Mouse (Mus musculus): Measurements from ENCODE around the gene 4930435E12Rik. TPM values are rescaled to one million over a fixed set of nuclear protein-coding genes. Genes with fewer than 3 reads are reported as not detected.
"Not testable (repeated sequence)": the region's sequence is repeated elsewhere in the genome, so short reads cannot be mapped to it uniquely, and the experiment has no call there.

Gene 4930435E12Rik
- polyA plus RNA-seq (2012; rRNA removed): not detected in 2 replicates

DNA sequence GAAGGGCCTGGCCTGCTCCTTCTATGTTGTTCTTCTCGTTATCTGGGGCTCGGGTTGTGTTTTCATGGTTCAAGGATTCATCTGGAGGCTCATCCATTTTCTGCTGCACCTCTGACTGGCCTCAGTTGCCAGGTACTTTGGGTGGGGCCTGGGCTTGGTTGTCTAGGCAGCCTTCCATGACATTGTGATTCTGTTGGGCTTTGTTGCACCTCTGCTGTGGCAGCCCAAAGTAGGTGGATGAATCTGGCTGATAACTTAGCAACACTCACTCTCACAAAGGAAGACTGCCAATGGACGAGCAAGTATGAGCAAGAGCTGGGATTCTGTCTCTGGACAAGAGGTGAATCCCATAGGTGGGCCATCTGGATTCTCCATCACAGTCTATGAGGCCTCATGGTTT lies at the start of gene 4930435E12Rik:
Gene 4930435E12Rik, minus strand, starts transcription at position 101 of the 400 bp plus-strand sequence.
- Histone ChIP-seq H3K4me1 (ENCODE audit: control insufficient read depth, insufficient read depth, low read length) (no peaks in the 10 kb centered on the region), H3K4me3 (replicated peaks; ENCODE audit: extremely low read depth, low read depth, low read length) (no peak within 1 kb of the TSS)
- no peak for DNase-seq
- TF ChIP-seq CTCF (IDR thresholded peaks at IDR 0.05; ENCODE audit: insufficient read depth, low read length) (no peak), POLR2A (IDR thresholded peaks at IDR 0.05; ENCODE audit: borderline replicate concordance, extremely low read depth, low read depth, low read length) (no peak)
- 79% methylated on average over 3 of the region's 3 CpGs for WGBS

DNA sequence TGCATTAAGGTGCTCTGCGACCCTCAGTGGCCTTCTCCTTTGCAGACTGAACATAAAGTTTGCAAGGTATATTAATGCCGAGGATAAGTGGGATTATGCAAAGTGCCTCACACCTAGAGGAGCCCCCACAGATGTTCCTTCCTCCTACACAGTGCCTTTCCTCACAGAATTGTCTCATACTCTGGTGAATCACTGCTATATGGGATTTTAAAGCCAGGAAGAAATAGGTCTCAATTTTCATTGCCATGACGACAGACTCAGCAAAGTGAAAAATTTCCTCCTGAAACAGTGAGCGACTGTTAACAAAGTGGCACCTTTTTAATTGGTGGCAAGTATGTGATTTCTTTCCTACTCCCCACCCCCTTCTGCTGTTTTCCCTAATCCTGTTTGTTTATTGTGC lies 45.9 kb upstream of the 4930435E12Rik start:
- no peak overlapping the region for H3K4me3 ChIP-seq (replicated peaks; ENCODE audit: extremely low read depth, low read depth, low read length)
- TF ChIP-seq CTCF (IDR thresholded peaks at IDR 0.05; ENCODE audit: insufficient read depth, low read length) (no peak), POLR2A (IDR thresholded peaks at IDR 0.05; ENCODE audit: borderline replicate concordance, extremely low read depth, low read depth, low read length) (no peak)
- WGBS: 29% methylated on average over 4 of the region's 4 CpGs
- DNase-seq: no peak
- H3K4me1 ChIP-seq (ENCODE audit: control insufficient read depth, insufficient read depth, low read length): no peaks in the 10 kb centered on the region

- 48% methylated on average over 4 of the region's 4 CpGs for WGBS
- Histone ChIP-seq H3K4me1 (ENCODE audit: control insufficient read depth, insufficient read depth, low read length) (no peaks in the 10 kb centered on the region), H3K4me3 (replicated peaks; ENCODE audit: extremely low read depth, low read depth, low read length) (no peak overlapping the region)
- DNase-seq: no peak
- no peak for TF ChIP-seq CTCF (IDR thresholded peaks at IDR 0.05; ENCODE audit: insufficient read depth, low read length)
- no peak for TF ChIP-seq POLR2A (IDR thresholded peaks at IDR 0.05; ENCODE audit: borderline replicate concordance, extremely low read depth, low read depth, low read length)
Measured at GRCm38 (mm10) chr16:38873231-38873630, 44.7 kb upstream of the 4930435E12Rik start.

GRCm38 (mm10) chr16:38864358-38864757 lies 35.8 kb upstream of the 4930435E12Rik start:
- Histone ChIP-seq H3K4me3 (replicated peaks; ENCODE audit: extremely low read depth, low read depth, low read length) (no peak overlapping the region), H3K4me1 (ENCODE audit: control insufficient read depth, insufficient read depth, low read length) (no peaks in the 10 kb centered on the region)
- WGBS: 54% methylated on average over 5 of the region's 5 CpGs
- no peak for TF ChIP-seq CTCF (IDR thresholded peaks at IDR 0.05; ENCODE audit: insufficient read depth, low read length)
- DNase-seq: no peak

DNA sequence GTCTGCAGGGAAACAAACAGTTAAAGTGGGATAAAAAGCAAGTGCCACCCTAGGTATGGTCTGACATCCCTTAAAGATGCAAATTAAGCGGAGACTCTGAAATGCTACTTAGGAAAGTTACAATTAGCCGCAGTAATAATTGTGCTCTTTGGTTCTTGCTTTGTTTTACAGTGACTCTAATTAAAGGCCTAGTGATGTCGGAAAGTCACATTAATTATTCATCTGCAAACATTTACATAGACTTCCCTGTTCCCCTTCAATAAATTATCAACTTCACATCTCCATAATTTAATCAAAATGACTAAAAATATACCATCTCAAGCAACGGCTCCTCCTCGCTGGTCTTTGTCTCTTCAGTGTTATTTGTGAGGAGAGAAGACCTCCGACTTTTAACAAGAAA lies 32.0 kb upstream of the 4930435E12Rik start:
- no peak for DNase-seq
- no peak for TF ChIP-seq POLR2A (IDR thresholded peaks at IDR 0.05; ENCODE audit: borderline replicate concordance, extremely low read depth, low read depth, low read length)
- TF ChIP-seq CTCF (IDR thresholded peaks at IDR 0.05; ENCODE audit: insufficient read depth, low read length): no peak
- Histone ChIP-seq H3K4me1 (ENCODE audit: control insufficient read depth, insufficient read depth, low read length) (no peaks in the 10 kb centered on the region), H3K4me3 (replicated peaks; ENCODE audit: extremely low read depth, low read depth, low read length) (no peak overlapping the region)
- WGBS: 86% methylated on average over 6 of the region's 6 CpGs

DNA sequence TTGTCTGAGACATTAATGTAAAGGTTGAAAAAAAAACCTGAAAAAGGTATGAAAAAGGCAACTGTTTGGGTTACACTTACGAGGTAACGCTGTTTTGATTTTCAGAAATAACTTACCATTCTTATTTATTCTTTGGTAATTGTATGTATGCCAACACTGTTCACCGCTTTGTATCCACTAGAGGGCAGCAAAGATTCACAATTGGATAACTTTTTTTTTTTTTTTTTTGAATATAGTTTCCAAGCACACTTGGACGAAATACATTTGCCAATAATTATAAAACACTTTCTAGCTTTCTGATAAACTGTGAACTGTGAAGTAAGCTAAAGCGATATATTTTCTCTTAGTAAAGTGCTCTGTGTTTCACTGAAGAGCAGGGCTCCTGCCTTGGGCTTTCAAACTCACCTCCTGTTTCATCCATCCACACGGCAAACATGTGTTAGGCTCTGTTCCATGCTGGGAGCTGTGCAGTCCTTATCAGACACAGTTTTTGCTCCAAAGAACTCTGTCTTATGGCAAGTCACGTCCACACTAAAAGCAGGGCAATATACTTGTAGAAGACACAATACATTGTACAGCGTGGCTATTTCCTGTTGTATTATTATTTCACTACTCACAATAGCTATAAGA lies 29.7 kb upstream of the 4930435E12Rik start:
- Histone ChIP-seq H3K4me3 (replicated peaks; ENCODE audit: extremely low read depth, low read depth, low read length) (no peak overlapping the region), H3K4me1 (ENCODE audit: control insufficient read depth, insufficient read depth, low read length) (no peaks in the 10 kb centered on the region)
- WGBS: 19% methylated on average over 8 of the region's 8 CpGs
- no peak for DNase-seq
- TF ChIP-seq CTCF (IDR thresholded peaks at IDR 0.05; ENCODE audit: insufficient read depth, low read length) (peak; percentile 8; the same call in 1 of the 2 replicates), POLR2A (IDR thresholded peaks at IDR 0.05; ENCODE audit: borderline replicate concordance, extremely low read depth, low read depth, low read length) (no peak)

GRCm38 (mm10) chr16:38812521-38812920 lies 16.0 kb downstream of the 4930435E12Rik start:
- peak; percentile 62 for DNase-seq
- 20% methylated on average over 8 of the region's 8 CpGs for WGBS
- peak; percentile 88 for TF ChIP-seq CTCF (IDR thresholded peaks at IDR 0.05; ENCODE audit: insufficient read depth, low read length)
- no peak for TF ChIP-seq POLR2A (IDR thresholded peaks at IDR 0.05; ENCODE audit: borderline replicate concordance, extremely low read depth, low read depth, low read length)
- no peak overlapping the region for H3K4me3 ChIP-seq (replicated peaks; ENCODE audit: extremely low read depth, low read depth, low read length)
- no peaks in the 10 kb centered on the region for H3K4me1 ChIP-seq (ENCODE audit: control insufficient read depth, insufficient read depth, low read length)

DNA sequence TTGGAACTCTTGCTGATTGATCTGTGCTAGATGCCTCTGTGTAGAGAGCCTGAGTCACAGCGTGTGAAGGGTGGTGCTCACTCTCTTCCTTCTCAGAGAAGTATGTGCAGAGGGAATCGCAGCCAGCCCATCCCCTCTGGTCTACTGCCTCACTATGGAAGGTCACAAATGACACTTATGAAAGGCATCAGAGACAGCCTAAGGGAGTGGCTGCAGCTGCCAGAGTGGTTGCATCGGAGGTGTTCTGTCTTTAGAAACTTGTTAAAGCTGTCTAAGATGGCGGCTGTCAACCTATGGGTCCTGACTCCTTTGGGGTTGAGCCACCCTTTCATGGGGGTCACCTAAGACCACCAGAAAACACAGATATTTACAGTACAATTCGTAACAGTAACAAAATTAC lies 18.4 kb downstream of the 4930435E12Rik start:
- 63% methylated on average over 5 of the region's 5 CpGs for WGBS
- no peak for DNase-seq
- Histone ChIP-seq H3K4me3 (replicated peaks; ENCODE audit: extremely low read depth, low read depth, low read length) (no peak overlapping the region), H3K4me1 (ENCODE audit: control insufficient read depth, insufficient read depth, low read length) (no peaks in the 10 kb centered on the region)
- TF ChIP-seq CTCF (IDR thresholded peaks at IDR 0.05; ENCODE audit: insufficient read depth, low read length) (no peak), POLR2A (IDR thresholded peaks at IDR 0.05; ENCODE audit: borderline replicate concordance, extremely low read depth, low read depth, low read length) (no peak)

GRCm38 (mm10) chr16:38807796-38808195 lies 20.8 kb downstream of the 4930435E12Rik start:
- H3K4me1 ChIP-seq (ENCODE audit: control insufficient read depth, insufficient read depth, low read length); H3K4me3 ChIP-seq (replicated peaks; ENCODE audit: extremely low read depth, low read depth, low read length); DNase-seq: not testable (repeated sequence)
- WGBS: 91% methylated on average over 5 of the region's 5 CpGs

DNA sequence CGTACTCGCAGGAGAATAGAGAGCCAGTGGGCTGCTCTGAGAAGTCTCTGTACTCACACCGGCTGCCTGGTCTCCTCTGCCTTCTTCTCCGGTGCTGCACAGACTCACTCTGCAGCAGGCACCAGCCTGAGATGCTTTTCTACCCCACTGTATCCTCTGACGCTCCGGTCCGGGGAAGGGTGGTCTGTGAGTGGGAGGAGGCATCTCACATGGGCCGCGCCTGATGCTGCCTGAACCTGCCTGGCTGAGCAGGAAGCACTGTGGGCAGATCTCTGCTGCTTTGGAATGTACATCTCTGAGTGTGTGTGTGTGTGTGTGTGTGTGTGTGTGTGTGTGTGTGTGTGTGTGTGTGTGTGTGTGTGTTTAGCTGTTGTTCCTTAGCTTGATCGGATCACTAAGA lies 28.5 kb downstream of the 4930435E12Rik start, which contains the start of gene Upk1b:
Gene Upk1b, minus strand, starts transcription at position 238 of the 400 bp plus-strand sequence.
- no peaks in the 10 kb centered on the region; the same call in 1 of the 2 replicates for H3K4me1 ChIP-seq (ENCODE audit: control insufficient read depth, insufficient read depth, low read length)
- TF ChIP-seq POLR2A (IDR thresholded peaks at IDR 0.05; ENCODE audit: borderline replicate concordance, extremely low read depth, low read depth, low read length) (peak; percentile 53; the same call in 1 of the 2 replicates), CTCF (IDR thresholded peaks at IDR 0.05; ENCODE audit: insufficient read depth, low read length) (no peak)
- DNase-seq: no peak
- H3K4me3 ChIP-seq (replicated peaks; ENCODE audit: extremely low read depth, low read depth, low read length): peak within 1 kb of the TSS; percentile 32
- WGBS: 28% methylated on average over 10 of the region's 10 CpGs

Data from lung, adult 2 months (tissue).